Comparison of ENCODE assay signal across 8 mouse cellular contexts in the genomic region with DNA sequence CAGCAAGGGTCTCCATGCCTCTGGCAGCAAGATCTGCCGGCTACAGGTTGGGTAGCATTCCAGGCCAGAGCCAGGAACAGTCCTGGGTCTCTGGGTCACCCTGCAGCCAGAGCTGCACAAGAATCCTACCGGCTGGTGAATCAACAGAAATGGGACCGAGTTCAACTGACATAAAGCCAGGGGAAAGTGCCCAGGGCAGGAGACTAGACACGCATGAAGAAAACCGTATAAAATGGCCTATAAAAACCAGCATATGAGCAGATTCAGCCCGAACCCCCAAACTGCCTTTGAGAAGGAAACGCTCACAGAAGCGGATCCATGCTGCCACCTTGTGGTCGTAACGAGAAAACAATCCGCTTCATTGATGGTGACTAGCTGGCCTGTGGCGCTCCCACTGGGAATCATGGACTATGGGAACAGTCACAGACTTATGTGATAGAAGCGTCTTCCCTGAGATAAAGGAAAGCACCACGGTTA. TPM values are rescaled to one million over a fixed set of nuclear protein-coding genes. Genes with fewer than 3 reads are reported as not detected.
DNase-seq lines count a peak whose midpoint lies in the region; ATAC-seq and TF ChIP-seq lines count a peak whose summit lies in the region.

No protein-coding gene starts in this region.

- no peak overlapping the region for H3K27ac ChIP-seq in MEL (ENCODE audit: control insufficient read depth, low read depth, low read length)
- H3K27ac ChIP-seq in forebrain, embryonic 15.5 days (replicated peaks): no peak overlapping the region
- no peak overlapping the region for H3K27ac ChIP-seq in liver, embryonic 16.5 days (ENCODE audit: low read length)
- H3K27ac ChIP-seq in neural tube, embryonic 13.5 days (replicated peaks): no peak overlapping the region

- peak; percentile 96 for TF ChIP-seq RAD21 in MEL (IDR thresholded peaks at IDR 0.05; ENCODE audit: low read depth, low read length)

- 4% methylated on average over 14 of the region's 14 CpGs for WGBS in forebrain, embryonic 15.5 days
- 4% methylated on average over 14 of the region's 14 CpGs for WGBS in large intestine, adult 2 months
- WGBS in liver, embryonic 16.5 days (ENCODE audit: insufficient replicate concordance): 4% methylated on average over 14 of the region's 14 CpGs
- WGBS in neural tube, embryonic 13.5 days: 5% methylated on average over 14 of the region's 14 CpGs

- no peaks in the 10 kb centered on the region for H3K9me3 ChIP-seq in MEL (replicated peaks; ENCODE audit: insufficient read depth, low read length)
- H3K9me3 ChIP-seq in forebrain, embryonic 15.5 days: no peaks in the 10 kb centered on the region
- no peaks in the 10 kb centered on the region for H3K9me3 ChIP-seq in liver, embryonic 16.5 days (replicated peaks; ENCODE audit: control insufficient read depth, low read length)
- H3K9me3 ChIP-seq in neural tube, embryonic 13.5 days: no peaks in the 10 kb centered on the region

- H3K9ac ChIP-seq in MEL (ENCODE audit: control insufficient read depth, low read depth, low read length, poor library complexity, severe bottlenecking): peak overlapping the region; percentile 54
- 0 out of 2 replicates have a peak overlapping the region, but pooled peaks have one; percentile 23 for H3K9ac ChIP-seq in forebrain, embryonic 15.5 days (replicated peaks)
- no peak overlapping the region for H3K9ac ChIP-seq in liver, embryonic 16.5 days (ENCODE audit: low read depth, low read length)
- H3K9ac ChIP-seq in neural tube, embryonic 13.5 days: peak overlapping the region; percentile 59

- peaks cover 0 to 3% of the 10 kb centered on the region in 2 experiments; a peak in 2 of 4 replicates for H3K27me3 ChIP-seq in MEL (ENCODE audit: control insufficient read depth in 1 of 2, insufficient read depth in 2 of 2, low read length in 2 of 2)
- H3K27me3 ChIP-seq in forebrain, embryonic 15.5 days: no peaks in the 10 kb centered on the region
- no peaks in the 10 kb centered on the region for H3K27me3 ChIP-seq in liver, embryonic 16.5 days (ENCODE audit: control insufficient read depth, insufficient read depth, low read depth, low read length)
- H3K27me3 ChIP-seq in neural tube, embryonic 13.5 days: peaks cover 5% of the 10 kb centered on the region; the same call in 1 of the 2 replicates

- peak; percentile 84 to 96 (median 85) for TF ChIP-seq CTCF in MEL (IDR thresholded peaks at IDR 0.05 in 2 of 3, conservative IDR thresholded peaks at IDR 0.05 in 1 of 3; ENCODE audit: control insufficient read depth in 1 of 3, insufficient read depth in 1 of 3, low read depth in 2 of 3, low read length in 3 of 3, poor library complexity in 1 of 3, severe bottlenecking in 1 of 3)

- no peak for TF ChIP-seq POLR2A in MEL (IDR thresholded peaks at IDR 0.05; ENCODE audit: control insufficient read depth in 1 of 2, insufficient read depth in 1 of 2, low read depth in 1 of 2, low read length in 2 of 2, poor library complexity in 1 of 2)

- H3K79me2 ChIP-seq in MEL (ENCODE audit: control insufficient read depth, insufficient read depth, low read length, poor library complexity): no peaks in the 10 kb centered on the region

- peak; percentile 84 for DNase-seq in MEL (ENCODE audit: low read depth, low spot score)
- DNase-seq in cerebellum, adult 11-12 months: peak; percentile 82
- peak; percentile 22 for DNase-seq in heart, postnatal 25 days (ENCODE audit: low spot score)
- peak; percentile 51 for DNase-seq in large intestine, adult 2 months (ENCODE audit: low read depth, low spot score)
- DNase-seq in testis, postnatal 10 days (ENCODE audit: low spot score): peak; percentile 79

- H3K4me3 ChIP-seq in MEL (ENCODE audit: control insufficient read depth in 1 of 2, insufficient read depth in 1 of 2, low read depth in 2 of 2, low read length in 2 of 2): peak overlapping the region in 1 of 2 experiments; percentile 16; a peak in 1 of 4 replicates
- H3K4me3 ChIP-seq in forebrain, embryonic 15.5 days: no peak overlapping the region
- peak overlapping the region; percentile 21; the same call in 1 of the 2 replicates for H3K4me3 ChIP-seq in liver, embryonic 16.5 days (ENCODE audit: low read depth, low read length)
- H3K4me3 ChIP-seq in neural tube, embryonic 13.5 days: no peak overlapping the region

- intact Hi-C loops in heart, postnatal 25 days (cut with DNase I): loop anchor here (1.0 to 5.0 kb wide), 3 partner anchors 40 to 461 kb away; a partner anchor contains a TSS

- no peak for TF ChIP-seq EP300 in MEL (IDR thresholded peaks at IDR 0.05; ENCODE audit: low read depth in 1 of 2, low read length in 2 of 2)

- peak; percentile 51 for ATAC-seq in forebrain, embryonic 15.5 days (replicated peaks)
- ATAC-seq in liver, embryonic 16.5 days (ENCODE audit: low read depth): no peak
- peak; percentile 53 for ATAC-seq in neural tube, embryonic 13.5 days (ENCODE audit: low read depth)

- H3K4me1 ChIP-seq in MEL (ENCODE audit: control insufficient read depth in 1 of 2, insufficient read depth in 2 of 2, low read length in 2 of 2): no peaks in the 10 kb centered on the region; a peak in 1 of 4 replicates
- H3K4me1 ChIP-seq in forebrain, embryonic 15.5 days: peaks cover 4% of the 10 kb centered on the region; the same call in 1 of the 2 replicates
- no peaks in the 10 kb centered on the region; the same call in 1 of the 2 replicates for H3K4me1 ChIP-seq in liver, embryonic 16.5 days (ENCODE audit: control insufficient read depth, low read depth, low read length)
- H3K4me1 ChIP-seq in neural tube, embryonic 13.5 days (replicated peaks): peaks cover 5% of the 10 kb centered on the region

- H3K4me2 ChIP-seq in forebrain, embryonic 15.5 days (replicated peaks): 0 out of 2 replicates have a peak overlapping the region, but pooled peaks have one; percentile 22
- H3K4me2 ChIP-seq in liver, embryonic 16.5 days (ENCODE audit: low read depth, low read length): peak overlapping the region; percentile 38
- H3K4me2 ChIP-seq in neural tube, embryonic 13.5 days: peak overlapping the region; percentile 42

- no peaks in the 10 kb centered on the region for H3K36me3 ChIP-seq in MEL (ENCODE audit: control insufficient read depth in 1 of 2, insufficient read depth in 2 of 2, low read length in 2 of 2)
- no peaks in the 10 kb centered on the region for H3K36me3 ChIP-seq in forebrain, embryonic 15.5 days
- H3K36me3 ChIP-seq in liver, embryonic 16.5 days (ENCODE audit: control insufficient read depth, insufficient read depth): no peaks in the 10 kb centered on the region
- H3K36me3 ChIP-seq in neural tube, embryonic 13.5 days: no peaks in the 10 kb centered on the region

TF ChIP-seq in MEL, 35 proteins besides CTCF, POLR2A, EP300 and RAD21:
- TF ChIP-seq SIN3A (IDR thresholded peaks at IDR 0.05; ENCODE audit: low read length) (0 out of 2 replicates have a peak, but pooled peaks have one; percentile 16), MYC (IDR thresholded peaks at IDR 0.05; ENCODE audit: low read depth, low read length) (no peak), ZC3H11A (IDR thresholded peaks at IDR 0.05; ENCODE audit: low read depth, low read length) (peak; percentile 84), SMC3 (IDR thresholded peaks at IDR 0.05; ENCODE audit: low read depth, low read length) (peak; percentile 84)
TF ChIP-seq in MEL: peak in this region for 3.

RNA-seq across cellular contexts. Expression of a gene that starts 15.4 kb away (rescaled TPM):
- 0.23 and 0.26 TPM in 2 replicates for total RNA-seq in MEL (2012; rRNA removed)
- polyA plus RNA-seq in MEL (2012; ENCODE audit: insufficient read depth in 1 of 2, insufficient read length in 2 of 2, low read depth in 1 of 2, low replicate concordance in 2 of 2, missing spikeins in 1 of 2): under 1 TPM in 1 of 2 experiments, not detected in 1; 0.28 TPM
- polyA plus RNA-seq in forebrain, embryonic 15.5 days (2015; fragmentation: Nextera tagmentation; extraction: Ambion mirVana): 2.1 and 2.9 TPM in 2 replicates
- 1 to 10 TPM; 1.7 to 3.3 TPM for total RNA-seq in heart, postnatal 25 days (2021)
- polyA plus RNA-seq in large intestine, adult 2 months (2012; rRNA removed): 1.3 and 1.9 TPM in 2 replicates
- polyA plus RNA-seq in liver, embryonic 16.5 days (2015; fragmentation: Nextera tagmentation; extraction: Ambion mirVana): 0.37 and 0.48 TPM in 2 replicates
- 2.0 and 4.3 TPM in 2 replicates for polyA plus RNA-seq in neural tube, embryonic 13.5 days (2015; fragmentation: Nextera tagmentation; extraction: Ambion mirVana)

RNA-seq across cellular contexts. Expression of a gene that starts 30.0 kb away (rescaled TPM):
- 41.9 and 44.4 TPM in 2 replicates for total RNA-seq in MEL (2012; rRNA removed)
- polyA plus RNA-seq in MEL (2012; ENCODE audit: insufficient read depth in 1 of 2, insufficient read length in 2 of 2, low read depth in 1 of 2, low replicate concordance in 2 of 2, missing spikeins in 1 of 2): 10 to 100 TPM in 1 of 2 experiments, not detected in 1; 56.2 TPM
- 106 and 113 TPM in 2 replicates for polyA plus RNA-seq in forebrain, embryonic 15.5 days (2015; fragmentation: Nextera tagmentation; extraction: Ambion mirVana)
- total RNA-seq in heart, postnatal 25 days (2021): 10 to 100 TPM; 81.8 to 82.0 TPM
- 59.9 and 74.7 TPM in 2 replicates for polyA plus RNA-seq in large intestine, adult 2 months (2012; rRNA removed)
- polyA plus RNA-seq in liver, embryonic 16.5 days (2015; fragmentation: Nextera tagmentation; extraction: Ambion mirVana): 36.7 and 37.4 TPM in 2 replicates
- polyA plus RNA-seq in neural tube, embryonic 13.5 days (2015; fragmentation: Nextera tagmentation; extraction: Ambion mirVana): 93.1 and 99.5 TPM in 2 replicates

RNA-seq across cellular contexts. Expression of a gene that starts 30.0 kb away (rescaled TPM):
- 79.6 and 100 TPM in 2 replicates for total RNA-seq in MEL (2012; rRNA removed)
- polyA plus RNA-seq in MEL (2012; ENCODE audit: insufficient read depth in 1 of 2, insufficient read length in 2 of 2, low read depth in 1 of 2, low replicate concordance in 2 of 2, missing spikeins in 1 of 2): 100 to 1,000 TPM in 1 of 2 experiments, not detected in 1; 222 TPM
- polyA plus RNA-seq in forebrain, embryonic 15.5 days (2015; fragmentation: Nextera tagmentation; extraction: Ambion mirVana): 115 and 116 TPM in 2 replicates
- 10 to 100 TPM; 21.4 to 25.5 TPM for total RNA-seq in heart, postnatal 25 days (2021)
- 5.8 and 6.8 TPM in 2 replicates for polyA plus RNA-seq in large intestine, adult 2 months (2012; rRNA removed)
- 25.8 and 26.8 TPM in 2 replicates for polyA plus RNA-seq in liver, embryonic 16.5 days (2015; fragmentation: Nextera tagmentation; extraction: Ambion mirVana)
- polyA plus RNA-seq in neural tube, embryonic 13.5 days (2015; fragmentation: Nextera tagmentation; extraction: Ambion mirVana): 106 and 120 TPM in 2 replicates

RNA-seq across cellular contexts. Expression of a gene that starts 39.7 kb away (rescaled TPM):
- total RNA-seq in MEL (2012; rRNA removed): not detected in 2 replicates
- polyA plus RNA-seq in MEL (2012; ENCODE audit: insufficient read depth in 1 of 2, insufficient read length in 2 of 2, low read depth in 1 of 2, low replicate concordance in 2 of 2, missing spikeins in 1 of 2): not detected
- 0.09 and 0.13 TPM in 2 replicates for polyA plus RNA-seq in forebrain, embryonic 15.5 days (2015; fragmentation: Nextera tagmentation; extraction: Ambion mirVana)
- under 1 TPM in 1 of 2 experiments, not detected in 1; 0.10 TPM for total RNA-seq in heart, postnatal 25 days (2021)
- 0.16 and 0.35 TPM in 2 replicates for polyA plus RNA-seq in large intestine, adult 2 months (2012; rRNA removed)
- polyA plus RNA-seq in liver, embryonic 16.5 days (2015; fragmentation: Nextera tagmentation; extraction: Ambion mirVana): 0.55 TPM in 1 of 2 replicates, not detected in the other
- 0.32 TPM in 2 replicates for polyA plus RNA-seq in neural tube, embryonic 13.5 days (2015; fragmentation: Nextera tagmentation; extraction: Ambion mirVana)

Comparison
In these comparisons a context has a peak if more than half of its experiments do, and no peak if none do; other contexts are left out.
1. DNase-seq: peak in every context shown above with its lines; median percentile 84 in MEL; 82 in cerebellum, adult 11-12 months; 79 in testis, postnatal 10 days; 51 in large intestine, adult 2 months; 22 in heart, postnatal 25 days.